Mouse (Mus musculus): ENCODE results near the gene Olfr611. TPM values are rescaled to one million over a fixed set of nuclear protein-coding genes. Genes with fewer than 3 reads are reported as not detected.
"Not testable (repeated sequence)": the region's sequence is repeated elsewhere in the genome, so short reads cannot be mapped to it uniquely, and the experiment has no call there.

Olfr611 gene
- total RNA-seq (2021), result not detected
- long read RNA-seq, experiment 1, result 0 reads
- long read RNA-seq, experiment 2, result 0 reads

DNA sequence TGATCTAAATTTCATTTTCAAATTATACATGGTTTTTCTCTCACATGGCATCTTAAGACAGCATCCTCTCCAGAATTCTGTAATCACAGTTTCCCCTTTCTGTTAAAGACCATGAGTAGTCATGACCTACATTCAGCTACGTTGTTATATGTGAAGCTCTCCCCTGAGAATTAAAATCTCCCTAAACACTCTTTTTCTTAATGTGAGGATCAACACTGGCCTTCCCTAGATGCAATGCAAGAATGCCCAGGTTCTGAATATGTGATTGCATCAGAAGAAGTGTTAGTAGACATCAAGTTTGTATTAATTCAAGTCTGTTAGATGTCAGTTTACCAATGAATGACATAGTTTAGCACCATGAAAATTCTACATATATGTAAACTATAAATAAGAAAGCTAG lies at the start of gene Olfr611:
Olfr611 (minus strand) TSS at position 101 of the 400 bp plus-strand sequence.
- DNase-seq, result not testable (repeated sequence)

GRCm38 (mm10) chr7:103569043-103569442 lies 48.4 kb upstream of the Olfr611 start, which contains the start of gene Olfr616:
TSS of gene Olfr616 (minus strand) at chr7:103569143.
- no peak for DNase-seq

- no peak for DNase-seq
These were observed 35.1 kb upstream of the Olfr611 start, which contains the start of gene Olfr615 for GRCm38 (mm10) chr7:103555779-103556178. TSS of gene Olfr615 (plus strand) at chr7:103556079.

GRCm38 (mm10) chr7:103547774-103548173 lies 27.1 kb upstream of the Olfr611 start, which contains the start of gene Olfr613:
TSS of gene Olfr613 (plus strand) at chr7:103548074.
- DNase-seq, result no peak

GRCm38 (mm10) chr7:103542617-103543016 lies 22.0 kb upstream of the Olfr611 start, which contains the start of gene Olfr612:
TSS of gene Olfr612 (minus strand) at chr7:103542717.
- DNase-seq, result not testable (repeated sequence)

- DNase-seq, result no peak
These were observed 8.6 kb downstream of the Olfr611 start, which contains the start of gene Olfr610 for GRCm38 (mm10) chr7:103512022-103512421. TSS of gene Olfr610 (minus strand) at chr7:103512122.

GRCm38 (mm10) chr7:103497962-103498361 lies 22.7 kb downstream of the Olfr611 start, which contains the start of gene Olfr609:
TSS of gene Olfr609 (minus strand) at chr7:103498062.
- no peak for DNase-seq

- DNase-seq, result not testable (repeated sequence)
These were observed 43.5 kb downstream of the Olfr611 start for GRCm38 (mm10) chr7:103477106-103477505.

- no peak for DNase-seq
These were observed 51.1 kb downstream of the Olfr611 start, which contains the start of gene Olfr608 for GRCm38 (mm10) chr7:103469577-103469976. TSS of gene Olfr608 (plus strand) at chr7:103469877.

Other genes with a start within 250 kb of the Olfr611 start
- not detected for gene Olfr596, start 215.2 kb downstream of the Olfr611 start, total RNA-seq (2021)
- not detected for gene Olfr597, start 204.5 kb downstream of the Olfr611 start, total RNA-seq (2021)
- not detected for gene Olfr598, start 197.3 kb downstream of the Olfr611 start, total RNA-seq (2021)
- gene Olfr599, start 184.9 kb downstream of the Olfr611 start, total RNA-seq (2021), result not detected
- not detected for gene Olfr600, start 171.2 kb downstream of the Olfr611 start, total RNA-seq (2021)
- not detected for gene Olfr601, start 158.2 kb downstream of the Olfr611 start, total RNA-seq (2021)
- gene Olfr603, start 134.7 kb downstream of the Olfr611 start, total RNA-seq (2021), result not detected
- gene Usp17lc, start 105.8 kb downstream of the Olfr611 start, total RNA-seq (2021), result not detected
- not detected for gene Olfr605, start 75.4 kb downstream of the Olfr611 start, total RNA-seq (2021)
- gene Olfr606, start 71.8 kb downstream of the Olfr611 start, total RNA-seq (2021), result not detected
- not detected for gene Olfr607, start 56.7 kb downstream of the Olfr611 start, total RNA-seq (2021)
- not detected for gene Olfr608, start 51.0 kb downstream of the Olfr611 start, total RNA-seq (2021)
- gene Olfr609, start 22.8 kb downstream of the Olfr611 start, total RNA-seq (2021), result not detected
- not detected for gene Olfr610, start 8.7 kb downstream of the Olfr611 start, total RNA-seq (2021)
- not detected for gene Olfr612, start 21.9 kb upstream of the Olfr611 start, total RNA-seq (2021)
- gene Olfr613, start 27.2 kb upstream of the Olfr611 start, total RNA-seq (2021), result not detected
- gene Olfr615, start 35.2 kb upstream of the Olfr611 start, total RNA-seq (2021), result not detected
- not detected for gene Olfr616, start 48.3 kb upstream of the Olfr611 start, total RNA-seq (2021)
- gene Olfr617, start 52.2 kb upstream of the Olfr611 start, total RNA-seq (2021), result not detected
- gene Olfr618, start 69.3 kb upstream of the Olfr611 start, total RNA-seq (2021), result not detected
- gene Olfr619, start 79.7 kb upstream of the Olfr611 start, total RNA-seq (2021), result not detected
- not detected for gene Olfr620, start 91.7 kb upstream of the Olfr611 start, total RNA-seq (2021)
- not detected for gene Olfr622, start 121.9 kb upstream of the Olfr611 start, total RNA-seq (2021)
- not detected for gene Olfr623, start 142.9 kb upstream of the Olfr611 start, total RNA-seq (2021)
- gene Olfr624, start 150.3 kb upstream of the Olfr611 start, total RNA-seq (2021), result under 1 TPM; 0.06 to 0.09 TPM
- not detected for gene Olfr625-ps1, start 161.9 kb upstream of the Olfr611 start, total RNA-seq (2021)
- gene Olfr243, start 193.8 kb upstream of the Olfr611 start, total RNA-seq (2021), result not detected
- gene Olfr628, start 209.5 kb upstream of the Olfr611 start, total RNA-seq (2021), result not detected
- not detected for gene Olfr629, start 224.1 kb upstream of the Olfr611 start, total RNA-seq (2021)
- not detected for gene Olfr630, start 236.5 kb upstream of the Olfr611 start, total RNA-seq (2021)

Measured in adrenal gland, postnatal 10 days (tissue).